Mouse (Mus musculus): ENCODE results near the gene Nfkbib. TPM values are rescaled to one million over a fixed set of nuclear protein-coding genes. Genes with fewer than 3 reads are reported as not detected.

The Nfkbib gene
- polyA plus RNA-seq (2012; rRNA removed): 76.0 and 138 TPM in 2 replicates

DNA sequence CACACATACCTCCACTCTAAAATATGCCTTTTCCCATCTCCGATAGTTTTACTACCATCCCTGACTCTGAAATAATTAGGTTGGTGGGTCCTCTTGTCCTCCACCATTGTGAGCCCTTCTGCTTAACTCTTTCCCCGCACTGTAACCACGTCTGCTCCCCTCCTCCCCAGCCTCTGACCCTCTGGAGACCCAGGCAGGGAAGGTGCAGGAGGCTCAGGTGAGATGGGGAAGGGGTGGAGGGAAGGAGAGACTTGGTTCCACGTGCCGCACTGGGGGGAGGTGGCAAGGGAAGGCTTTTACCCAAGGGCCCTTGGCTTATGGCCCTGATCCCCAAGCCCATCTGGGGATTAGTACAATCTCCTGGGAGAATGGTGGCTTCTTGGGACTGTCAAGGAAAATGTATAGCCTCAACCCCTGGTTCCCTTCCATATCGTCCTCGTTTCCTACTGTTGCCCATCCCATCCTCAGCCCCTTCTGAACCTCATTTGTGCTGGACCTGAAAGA, at the start of gene Nfkbib:
Nfkbib (minus strand) TSS at position 51 of the 504 bp plus-strand sequence.
- Histone ChIP-seq H3K27ac (ENCODE audit: insufficient read depth, low read depth, low read length) (no peak within 1 kb of the TSS), H3K4me1 (ENCODE audit: control insufficient read depth, insufficient read depth, insufficient read length, low read length) (peaks cover 17% of the 10 kb centered on the region; the same call in 1 of the 2 replicates), H3K27me3 (ENCODE audit: control insufficient read depth, insufficient read depth, low read length) (no peaks in the 10 kb centered on the region), H3K36me3 (ENCODE audit: control insufficient read depth, insufficient read depth, low read length) (peaks cover 5% of the 10 kb centered on the region), H3K4me3 (ENCODE audit: low read depth, low read length) (peak within 1 kb of the TSS; percentile 92)
- WGBS: 67% methylated on average over 7 of the region's 7 CpGs
- no peak for TF ChIP-seq POLR2A (IDR thresholded peaks at IDR 0.05; ENCODE audit: low read depth, low read length)

DNA sequence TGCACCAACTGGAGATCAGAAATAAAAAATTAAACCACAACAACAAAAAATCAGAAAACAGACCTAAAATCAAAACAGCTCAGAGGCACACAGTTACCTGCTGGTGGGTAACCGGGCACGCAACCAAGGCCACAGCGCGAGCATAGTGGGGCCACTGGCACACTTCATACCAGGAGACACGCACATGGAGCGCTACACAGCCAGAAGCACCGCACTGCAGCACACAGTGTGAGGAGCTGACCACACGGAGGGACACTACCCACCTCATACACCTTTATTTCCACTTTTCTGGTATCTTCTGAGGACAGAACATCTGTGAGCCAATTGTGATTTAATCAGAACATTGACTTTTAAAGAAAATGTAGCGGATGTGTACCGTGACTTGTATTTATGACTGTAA, 49.6 kb upstream of the Nfkbib start:
- Histone ChIP-seq H3K27me3 (ENCODE audit: control insufficient read depth, insufficient read depth, low read length) (no peaks in the 10 kb centered on the region), H3K27ac (ENCODE audit: insufficient read depth, low read depth, low read length) (no peak overlapping the region), H3K4me3 (ENCODE audit: low read depth, low read length) (no peak overlapping the region), H3K36me3 (ENCODE audit: control insufficient read depth, insufficient read depth, low read length) (peaks cover 89% of the 10 kb centered on the region), H3K4me1 (ENCODE audit: control insufficient read depth, insufficient read depth, insufficient read length, low read length) (peaks cover 31% of the 10 kb centered on the region)
- TF ChIP-seq CTCF (IDR thresholded peaks at IDR 0.05; ENCODE audit: extremely low read depth, insufficient read length, insufficient replicate concordance, low read depth, low read length) (no peak), POLR2A (IDR thresholded peaks at IDR 0.05; ENCODE audit: low read depth, low read length) (no peak)
- 86% methylated on average over 10 of the region's 10 CpGs for WGBS

DNA sequence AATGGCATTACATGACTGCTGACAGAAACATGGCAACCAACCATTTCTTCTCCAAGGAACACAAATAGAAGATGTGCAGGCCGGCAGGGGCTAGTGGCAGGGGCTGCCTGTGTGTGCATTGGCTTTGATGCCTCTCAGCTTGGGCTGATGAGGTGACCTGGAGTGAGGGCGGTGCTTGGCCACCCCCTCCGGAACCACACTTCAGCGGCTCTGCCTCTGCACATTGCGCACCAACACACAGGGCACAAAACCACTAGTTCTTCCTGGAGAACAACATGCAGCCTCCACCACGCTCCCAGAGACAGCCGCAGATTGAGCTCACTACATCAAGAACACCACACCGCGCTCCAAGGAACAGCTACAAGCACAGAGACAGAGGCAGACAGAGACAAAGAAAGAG, 48.9 kb upstream of the Nfkbib start:
- no peak overlapping the region for H3K27ac ChIP-seq (ENCODE audit: insufficient read depth, low read depth, low read length)
- TF ChIP-seq CTCF (IDR thresholded peaks at IDR 0.05; ENCODE audit: extremely low read depth, insufficient read length, insufficient replicate concordance, low read depth, low read length) (no peak), POLR2A (IDR thresholded peaks at IDR 0.05; ENCODE audit: low read depth, low read length) (no peak)

DNA sequence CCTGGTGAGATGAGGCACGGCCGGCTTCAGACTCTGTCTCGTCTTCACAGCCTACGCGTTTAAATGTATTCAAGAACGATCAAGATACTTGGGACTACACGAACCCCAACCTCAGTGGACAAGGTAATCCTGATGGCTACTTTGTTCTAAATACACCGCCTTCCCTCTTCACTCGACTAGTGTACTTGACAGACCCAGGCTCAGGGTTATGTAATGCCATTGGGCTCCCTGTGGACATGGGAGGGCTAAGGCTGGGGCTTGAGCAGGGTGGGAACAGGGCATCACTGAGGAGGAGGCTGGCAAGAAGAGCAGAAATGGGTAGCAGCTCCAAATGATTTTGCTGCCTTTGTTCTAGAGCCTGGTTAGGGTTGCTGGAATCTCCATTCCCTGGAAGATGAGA, 47.9 kb upstream of the Nfkbib start:
- Histone ChIP-seq H3K4me3 (ENCODE audit: low read depth, low read length) (no peak overlapping the region), H3K4me1 (ENCODE audit: control insufficient read depth, insufficient read depth, insufficient read length, low read length) (peaks cover 22% of the 10 kb centered on the region), H3K27ac (ENCODE audit: insufficient read depth, low read depth, low read length) (no peak overlapping the region), H3K27me3 (ENCODE audit: control insufficient read depth, insufficient read depth, low read length) (no peaks in the 10 kb centered on the region), H3K36me3 (ENCODE audit: control insufficient read depth, insufficient read depth, low read length) (peaks cover 74% of the 10 kb centered on the region)
- TF ChIP-seq POLR2A (IDR thresholded peaks at IDR 0.05; ENCODE audit: low read depth, low read length) (no peak), CTCF (IDR thresholded peaks at IDR 0.05; ENCODE audit: extremely low read depth, insufficient read length, insufficient replicate concordance, low read depth, low read length) (no peak)
- 82% methylated on average over 9 of the region's 9 CpGs for WGBS

More for the DNA sequence above, 48.9 kb upstream of the Nfkbib start:
- Histone ChIP-seq H3K27me3 (ENCODE audit: control insufficient read depth, insufficient read depth, low read length) (no peaks in the 10 kb centered on the region), H3K4me1 (ENCODE audit: control insufficient read depth, insufficient read depth, insufficient read length, low read length) (peaks cover 28% of the 10 kb centered on the region), H3K4me3 (ENCODE audit: low read depth, low read length) (no peak overlapping the region), H3K36me3 (ENCODE audit: control insufficient read depth, insufficient read depth, low read length) (peaks cover 83% of the 10 kb centered on the region)
- 72% methylated on average over 9 of the region's 9 CpGs for WGBS

DNA sequence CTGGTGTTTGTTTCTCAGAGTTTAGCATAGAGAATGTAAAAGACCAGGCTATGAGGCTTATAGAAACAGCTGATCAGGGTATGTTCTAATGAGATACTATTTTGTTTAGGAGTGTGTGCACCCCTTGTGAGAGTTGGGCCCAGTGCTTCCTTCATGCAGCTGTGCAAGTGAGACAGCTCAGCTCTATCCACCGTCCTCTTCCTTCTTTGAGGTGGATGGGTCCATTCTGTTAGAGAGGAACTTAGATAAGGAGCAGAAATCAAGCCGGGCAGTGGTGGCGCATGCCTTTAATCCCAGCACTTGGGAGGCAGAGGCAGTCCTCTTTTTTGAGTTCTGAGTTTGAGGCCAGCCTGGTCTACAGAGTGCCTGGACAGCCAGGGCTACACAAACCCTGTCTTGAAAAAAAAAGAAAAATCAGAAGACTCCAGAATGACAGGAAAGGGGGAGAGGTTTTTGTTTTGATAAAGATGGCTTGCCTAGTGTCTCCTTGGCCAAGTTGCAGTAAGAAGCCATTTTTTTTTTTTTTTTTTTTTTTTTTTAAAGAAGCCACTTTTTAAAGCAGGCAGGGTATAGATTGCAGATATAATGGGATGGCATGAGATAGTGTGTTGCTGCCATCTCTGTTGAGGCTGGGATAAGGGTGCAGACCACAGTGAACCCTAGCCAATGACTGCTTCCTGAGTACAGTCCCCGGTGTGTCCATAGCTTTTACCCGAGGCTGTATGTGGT, 47.2 kb upstream of the Nfkbib start:
- no peak overlapping the region for H3K27ac ChIP-seq (ENCODE audit: insufficient read depth, low read depth, low read length)
- peaks cover 17% of the 10 kb centered on the region for H3K4me1 ChIP-seq (ENCODE audit: control insufficient read depth, insufficient read depth, insufficient read length, low read length)
- 56% methylated on average over 5 of the region's 5 CpGs for WGBS
- TF ChIP-seq POLR2A (IDR thresholded peaks at IDR 0.05; ENCODE audit: low read depth, low read length) (no peak), CTCF (IDR thresholded peaks at IDR 0.05; ENCODE audit: extremely low read depth, insufficient read length, insufficient replicate concordance, low read depth, low read length) (no peak)
- H3K4me3 ChIP-seq (ENCODE audit: low read depth, low read length): no peak overlapping the region
- H3K36me3 ChIP-seq (ENCODE audit: control insufficient read depth, insufficient read depth, low read length): peaks cover 67% of the 10 kb centered on the region
- no peaks in the 10 kb centered on the region for H3K27me3 ChIP-seq (ENCODE audit: control insufficient read depth, insufficient read depth, low read length)

DNA sequence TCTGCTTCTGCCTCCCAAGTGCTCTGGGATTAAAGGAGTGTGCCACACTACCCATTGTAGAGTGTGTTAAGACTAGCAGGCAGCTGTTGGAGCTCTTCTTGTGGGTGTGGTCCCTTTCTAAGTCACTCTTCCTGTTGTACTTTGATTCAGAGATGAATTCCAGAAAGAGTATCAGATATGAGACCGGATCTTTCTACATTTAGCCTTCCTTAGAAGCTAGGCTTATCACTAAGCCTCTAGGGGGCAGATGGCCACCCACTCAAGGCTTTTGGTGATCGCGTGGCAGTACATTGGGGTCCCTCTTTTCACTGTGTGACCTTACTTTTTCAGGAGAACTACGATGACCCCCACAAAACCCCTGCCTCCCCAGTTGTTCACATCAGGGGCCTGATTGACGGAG, 45.6 kb upstream of the Nfkbib start:
- H3K27me3 ChIP-seq (ENCODE audit: control insufficient read depth, insufficient read depth, low read length): no peaks in the 10 kb centered on the region
- H3K36me3 ChIP-seq (ENCODE audit: control insufficient read depth, insufficient read depth, low read length): peaks cover 53% of the 10 kb centered on the region
- peak overlapping the region; percentile 65 for H3K27ac ChIP-seq (ENCODE audit: insufficient read depth, low read depth, low read length)
- peaks cover 16% of the 10 kb centered on the region for H3K4me1 ChIP-seq (ENCODE audit: control insufficient read depth, insufficient read depth, insufficient read length, low read length)
- TF ChIP-seq CTCF (IDR thresholded peaks at IDR 0.05; ENCODE audit: extremely low read depth, insufficient read length, insufficient replicate concordance, low read depth, low read length) (peak; percentile 47; the same call in 1 of the 2 replicates), POLR2A (IDR thresholded peaks at IDR 0.05; ENCODE audit: low read depth, low read length) (no peak)
- H3K4me3 ChIP-seq (ENCODE audit: low read depth, low read length): peak overlapping the region; percentile 32
- WGBS: 35% methylated on average over 5 of the region's 5 CpGs

DNA sequence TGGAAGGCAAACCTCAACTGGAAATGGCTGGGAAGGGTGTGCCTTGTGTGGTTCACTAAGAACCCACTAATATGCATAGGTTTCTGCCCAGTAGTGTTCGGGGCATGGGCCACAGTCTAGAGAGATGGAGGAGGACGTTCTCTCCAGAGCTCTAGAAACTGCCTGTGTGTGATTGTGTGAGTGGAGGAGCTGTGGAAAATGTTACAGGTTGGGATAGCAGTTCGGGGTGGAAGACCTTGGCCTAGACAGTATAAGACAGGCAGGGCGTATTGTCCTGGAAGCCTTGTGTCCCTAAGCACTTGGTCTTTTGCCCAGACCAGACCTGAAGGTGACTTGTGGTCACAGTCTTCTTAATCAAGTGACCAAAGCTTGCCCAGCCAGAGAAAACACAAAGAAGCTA, 45.1 kb upstream of the Nfkbib start:
- Histone ChIP-seq H3K4me1 (ENCODE audit: control insufficient read depth, insufficient read depth, insufficient read length, low read length) (peaks cover 19% of the 10 kb centered on the region), H3K36me3 (ENCODE audit: control insufficient read depth, insufficient read depth, low read length) (peaks cover 48% of the 10 kb centered on the region), H3K27ac (ENCODE audit: insufficient read depth, low read depth, low read length) (peak overlapping the region; percentile 65), H3K4me3 (ENCODE audit: low read depth, low read length) (peak overlapping the region; percentile 26), H3K27me3 (ENCODE audit: control insufficient read depth, insufficient read depth, low read length) (no peaks in the 10 kb centered on the region)
- 6% methylated on average over 4 of the region's 4 CpGs for WGBS
- TF ChIP-seq POLR2A (IDR thresholded peaks at IDR 0.05; ENCODE audit: low read depth, low read length): no peak
- TF ChIP-seq CTCF (IDR thresholded peaks at IDR 0.05; ENCODE audit: extremely low read depth, insufficient read length, insufficient replicate concordance, low read depth, low read length): no peak

Measured in small intestine, adult 2 months (tissue).